Mouse (Mus musculus): ENCODE results near the gene Adamts12.

DNA sequence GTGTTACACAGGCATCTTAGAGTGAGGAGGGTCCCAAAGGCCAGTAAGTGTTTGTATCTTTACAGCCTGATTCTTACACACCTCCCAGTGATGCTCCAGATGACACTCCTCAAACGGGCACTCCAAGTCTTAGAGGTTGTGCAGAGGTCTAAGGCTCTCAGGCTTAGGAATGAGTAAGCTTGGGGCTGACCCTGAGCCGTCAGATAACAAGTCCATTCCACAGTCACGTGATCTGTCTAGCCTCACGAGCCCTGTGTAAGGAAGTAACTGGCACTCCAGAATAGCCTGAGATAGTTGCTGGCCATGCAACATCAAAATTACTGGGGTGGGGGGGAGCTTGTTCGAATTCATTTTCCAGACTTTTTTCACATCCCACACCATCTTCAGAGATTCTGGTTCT is 24.5 kb upstream of the Adamts12 start:
- TF ChIP-seq POLR2A (IDR thresholded peaks at IDR 0.05; ENCODE audit: low read depth, low read length), result no peak
- TF ChIP-seq CTCF (conservative IDR thresholded peaks at IDR 0.05; ENCODE audit: insufficient read depth, insufficient read length, low read depth, low read length), result no peak
